Mouse (Mus musculus) mesoderm, embryonic 11.5 days (tissue): ENCODE results near the gene Panx3.

Experiments used
- DNase-seq: peaks from one replicate; pipeline ENCODE4 v3.0.0-alpha.2; 2012; ENCODE audit warnings: low read depth, low spot score

Gene Panx3

DNA sequence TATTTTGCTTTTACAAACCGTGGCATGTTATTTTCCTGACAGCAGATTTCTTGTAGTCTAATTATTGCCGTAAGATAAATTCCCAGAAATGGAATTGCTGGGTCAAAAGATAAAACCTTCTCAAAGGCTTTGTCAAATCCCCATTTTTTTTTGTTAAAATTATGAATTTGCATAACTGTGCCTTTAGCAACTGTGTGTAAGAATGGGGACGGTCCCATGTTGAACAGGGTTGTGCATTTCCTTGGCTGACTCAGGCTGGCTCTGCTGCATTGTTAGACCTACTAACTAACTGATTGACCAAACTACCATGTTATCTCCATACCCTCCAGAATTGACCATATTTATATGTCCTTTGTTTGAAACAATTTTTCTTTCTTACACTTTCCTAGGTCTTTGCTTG lies 34.8 kb downstream of the Panx3 start:
- no peak for DNase-seq

DNA sequence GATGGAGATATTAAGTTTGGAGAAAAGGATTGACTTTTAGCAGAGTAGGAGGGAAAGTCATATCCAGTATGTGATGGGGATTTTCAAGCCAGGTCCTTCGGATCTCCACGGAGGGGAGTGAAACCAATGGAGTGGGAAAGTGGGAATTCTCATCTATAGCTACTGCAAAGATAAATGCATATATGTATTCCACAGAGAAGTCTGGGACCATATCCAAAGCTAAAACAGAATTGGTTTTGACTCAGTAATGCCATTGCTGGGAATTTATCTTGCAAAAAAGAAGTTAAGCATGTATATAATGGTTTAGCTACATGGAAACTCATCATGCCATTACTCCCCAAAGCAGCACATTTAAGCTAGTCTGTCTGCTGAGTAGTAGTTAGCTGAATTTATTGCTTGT lies 36.7 kb downstream of the Panx3 start:
- no peak for DNase-seq

DNA sequence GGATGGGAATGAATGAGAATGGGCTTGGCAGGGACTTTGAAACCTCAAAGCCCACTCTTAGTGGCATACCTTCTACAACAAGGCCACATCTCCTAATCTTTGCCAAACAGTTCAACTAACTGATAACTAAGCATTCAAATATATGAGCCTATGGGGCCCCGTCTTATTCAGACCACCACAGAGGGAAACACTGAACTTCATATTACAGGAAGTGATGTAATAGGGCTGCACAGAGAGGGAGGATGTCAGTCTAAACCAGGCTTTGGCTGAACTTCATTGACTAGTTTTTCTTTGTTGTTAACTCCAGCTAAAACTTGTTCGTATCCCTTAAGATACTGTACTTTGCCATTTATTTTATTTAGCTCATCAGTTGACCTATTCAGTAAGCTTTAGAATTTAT lies 39.1 kb downstream of the Panx3 start:
- no peak for DNase-seq

DNA sequence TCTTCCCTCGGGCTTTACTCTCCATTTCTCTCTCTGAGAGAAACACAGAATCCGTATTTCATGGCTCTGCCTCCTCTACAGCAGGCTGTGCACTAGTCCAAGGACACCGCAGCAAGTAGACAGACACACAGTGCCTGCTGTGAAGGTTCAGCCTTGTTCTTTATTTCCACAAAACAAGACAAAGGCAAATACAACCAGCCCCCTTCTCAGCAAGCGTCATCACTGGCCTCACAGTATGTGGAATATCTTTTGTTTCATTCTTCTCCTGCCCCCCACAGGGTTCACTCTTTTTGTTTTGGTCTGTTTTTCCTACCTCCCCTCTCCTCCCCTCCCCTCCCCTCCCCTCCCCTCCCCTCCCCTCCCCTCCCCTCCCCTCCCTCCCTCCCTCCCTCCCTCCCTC lies 40.5 kb downstream of the Panx3 start:
- DNase-seq = no peak

DNA sequence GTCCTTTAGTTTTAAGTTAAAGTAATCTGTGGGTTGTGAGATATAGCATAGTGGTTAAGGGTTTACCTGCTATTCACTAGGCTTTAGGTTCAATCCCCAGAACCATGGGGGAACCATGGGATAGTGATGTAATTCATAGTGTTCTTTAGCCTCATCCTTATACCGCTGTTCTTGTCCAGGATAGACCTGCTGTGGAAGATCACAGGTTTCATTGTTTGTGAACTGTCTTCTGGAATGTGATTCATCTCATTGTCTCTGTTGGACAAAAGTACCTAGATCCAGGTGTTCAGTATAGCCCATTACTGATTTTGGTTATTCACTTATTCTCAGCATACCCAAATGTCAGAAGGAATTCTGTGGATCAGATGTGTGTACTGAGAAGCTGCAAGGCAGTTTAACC lies 41.8 kb downstream of the Panx3 start:
- DNase-seq = no peak

DNA sequence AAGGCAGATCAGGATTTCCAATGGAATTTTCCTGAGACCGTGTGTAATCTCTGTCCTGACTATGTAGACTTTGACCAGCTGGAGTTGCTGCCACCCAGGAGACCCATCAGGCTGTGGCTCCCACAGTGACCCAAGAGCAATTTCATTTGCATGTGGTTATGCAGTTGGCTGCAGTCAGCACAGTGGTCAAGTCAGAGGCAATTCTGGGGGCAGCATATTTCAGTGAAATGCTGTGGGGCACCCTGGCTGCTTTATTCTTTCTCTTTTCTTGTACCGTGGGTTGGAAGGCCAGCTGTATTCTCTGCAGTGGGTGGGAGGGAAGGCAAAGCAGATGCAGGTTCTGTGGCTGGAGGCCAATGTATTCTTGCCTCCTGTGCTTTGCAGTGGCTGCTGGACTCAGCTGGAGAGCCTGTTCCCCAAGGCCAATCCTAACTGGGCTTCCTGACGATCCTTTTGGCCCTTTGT lies 42.9 kb downstream of the Panx3 start:
- peak; percentile 18 for DNase-seq

DNA sequence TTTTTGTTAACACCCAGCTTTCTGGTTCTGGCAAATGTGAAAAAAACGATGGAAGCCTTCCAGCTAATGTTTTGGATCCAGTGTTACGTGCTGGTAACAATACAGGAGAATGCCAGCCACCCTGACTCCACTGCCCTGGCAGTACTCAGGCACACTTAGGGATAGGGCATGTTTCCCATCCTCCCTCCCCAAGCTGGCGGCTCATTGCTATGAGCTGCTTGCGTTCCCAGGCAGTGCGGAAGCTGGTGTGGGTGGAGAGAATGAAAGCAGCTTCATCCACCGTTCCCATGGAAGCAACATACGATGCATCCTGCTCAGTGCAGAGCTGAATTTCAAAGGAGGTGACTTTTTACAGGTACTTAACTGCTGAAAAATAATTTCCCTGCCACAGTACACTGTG lies 43.4 kb downstream of the Panx3 start:
- no peak for DNase-seq

DNA sequence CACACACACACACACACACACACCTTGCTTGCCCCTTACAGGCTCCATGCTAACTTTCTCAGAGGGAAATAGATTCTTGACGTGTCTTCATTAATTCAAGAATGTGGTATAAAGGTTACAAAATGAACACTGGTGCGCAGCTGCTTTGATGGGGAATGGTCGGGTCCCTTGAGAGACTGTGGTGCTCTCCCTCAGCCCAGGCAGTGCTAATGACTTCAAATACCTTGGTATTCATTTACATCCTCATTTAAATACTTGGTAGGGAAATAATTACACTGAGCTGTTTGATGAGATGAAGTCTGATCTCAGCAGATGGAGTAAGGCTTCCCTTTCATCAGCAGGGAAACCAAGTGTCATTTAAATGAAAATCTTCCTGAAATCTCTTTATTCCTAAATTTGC lies 43.9 kb downstream of the Panx3 start:
- no peak for DNase-seq

DNA sequence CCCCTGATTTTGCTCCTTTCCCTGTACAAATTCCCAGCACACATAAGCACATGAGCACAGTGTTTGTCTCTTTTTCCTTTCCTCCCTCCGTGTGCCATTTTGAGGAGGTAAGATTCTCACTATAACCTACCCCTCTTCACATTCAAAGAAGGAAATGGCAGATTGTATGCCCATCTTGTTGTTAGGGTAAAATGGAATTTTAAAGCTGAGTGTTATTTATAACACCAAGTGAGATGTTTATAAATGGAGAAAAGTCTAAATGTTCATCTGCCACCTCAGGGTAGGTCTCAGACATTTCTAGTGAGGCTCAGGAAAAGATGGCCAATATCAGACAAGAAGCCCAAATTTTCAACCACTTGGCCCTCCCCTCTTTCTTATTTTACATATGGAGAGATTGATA lies 44.5 kb downstream of the Panx3 start:
- no peak for DNase-seq

DNA sequence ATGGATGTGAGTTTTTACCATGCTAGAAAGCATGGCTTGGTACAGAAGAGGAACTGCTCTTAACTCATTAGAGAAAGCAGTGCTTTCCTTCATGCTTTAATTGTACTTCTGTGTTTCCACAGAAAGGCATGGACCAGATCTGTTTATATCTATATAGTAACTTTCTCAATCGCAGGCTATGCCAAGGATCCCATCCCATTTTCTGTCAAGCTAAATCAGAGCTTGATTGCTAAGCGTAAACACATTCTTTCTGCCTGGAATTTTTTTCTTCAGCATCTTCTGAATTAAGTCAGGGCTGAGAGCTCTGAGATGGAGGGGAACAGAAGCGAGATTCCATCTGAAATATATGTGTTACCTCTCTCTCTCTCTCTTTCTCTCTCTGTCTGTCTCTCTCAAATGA lies 45.1 kb downstream of the Panx3 start:
- DNase-seq = no peak

DNA sequence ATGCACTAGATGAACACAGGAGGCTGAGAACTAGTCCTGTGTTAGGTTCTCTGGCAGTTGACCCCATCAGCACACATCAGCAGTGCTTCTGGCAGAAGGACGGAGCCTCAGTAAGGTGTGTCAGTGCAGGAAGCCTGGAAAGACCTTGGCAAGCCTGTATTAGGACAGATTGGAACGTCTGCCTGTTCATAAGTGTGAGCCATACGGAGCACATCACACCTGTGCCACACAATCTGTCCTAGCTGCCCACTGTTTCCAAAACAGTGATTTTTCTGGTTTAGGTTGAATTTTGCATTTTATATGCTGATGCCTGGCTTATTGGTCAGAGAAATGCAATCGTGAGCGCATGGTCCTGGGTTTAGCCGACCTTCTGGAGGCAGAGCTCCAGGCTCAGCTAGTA lies 47.7 kb downstream of the Panx3 start:
- DNase-seq = no peak

DNA sequence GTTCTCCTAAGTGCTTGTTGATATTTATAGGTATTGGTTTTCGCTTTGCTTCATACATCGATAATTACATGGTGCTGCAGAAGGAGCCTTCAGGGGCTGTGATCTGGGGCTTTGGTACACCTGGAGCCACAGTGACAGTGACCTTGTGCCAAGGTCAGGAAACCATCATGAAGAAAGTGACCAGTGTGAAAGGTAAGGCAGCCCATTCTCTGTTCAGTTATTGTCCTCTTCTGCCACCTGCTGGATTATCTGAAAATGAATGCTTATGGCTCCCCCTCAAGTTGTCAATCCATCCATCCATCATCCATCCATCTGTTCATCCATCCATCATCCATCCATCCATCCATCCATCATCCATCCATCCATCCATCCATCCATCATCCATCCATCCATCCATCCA lies 52.3 kb downstream of the Panx3 start:
- DNase-seq = peak; percentile 50

DNA sequence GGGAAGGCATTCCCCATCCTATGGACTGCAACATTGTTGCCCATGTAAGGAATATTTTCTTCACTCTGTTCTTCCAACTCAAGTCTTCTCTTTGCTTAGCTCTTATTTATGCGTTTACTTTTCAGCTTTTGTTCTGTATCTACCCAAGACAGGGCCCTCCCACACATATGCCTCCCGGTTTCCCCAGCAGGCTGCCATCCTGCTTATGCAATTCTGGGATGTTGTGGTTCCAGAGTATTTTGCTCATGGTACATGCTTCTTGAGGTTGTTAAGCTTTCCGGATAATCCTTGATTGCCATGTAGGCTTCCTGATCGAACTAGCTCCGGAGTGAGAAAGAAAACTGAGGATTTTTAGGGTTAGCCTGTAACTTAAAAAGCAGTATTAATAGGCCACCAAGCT lies 53.8 kb downstream of the Panx3 start:
- no peak for DNase-seq

DNA sequence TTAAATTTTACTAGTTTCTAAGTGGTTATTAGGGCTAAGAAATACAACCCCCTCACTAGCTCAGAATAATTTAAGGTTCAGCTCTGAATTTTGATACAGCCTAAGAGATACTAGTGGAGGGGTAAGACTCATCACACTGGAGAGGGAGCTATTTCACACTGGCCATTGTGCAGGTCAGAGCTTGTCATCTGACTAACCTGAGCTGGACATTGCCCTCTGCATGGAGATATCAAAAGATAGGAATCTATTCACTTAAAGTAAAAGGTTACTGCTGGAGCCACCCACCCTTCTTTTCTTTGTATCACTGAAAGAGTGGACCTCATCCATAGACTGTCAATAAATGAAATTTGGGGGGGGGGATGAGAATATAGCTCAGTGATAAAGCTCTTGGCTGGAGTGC lies 54.7 kb downstream of the Panx3 start:
- DNase-seq = no peak

DNA sequence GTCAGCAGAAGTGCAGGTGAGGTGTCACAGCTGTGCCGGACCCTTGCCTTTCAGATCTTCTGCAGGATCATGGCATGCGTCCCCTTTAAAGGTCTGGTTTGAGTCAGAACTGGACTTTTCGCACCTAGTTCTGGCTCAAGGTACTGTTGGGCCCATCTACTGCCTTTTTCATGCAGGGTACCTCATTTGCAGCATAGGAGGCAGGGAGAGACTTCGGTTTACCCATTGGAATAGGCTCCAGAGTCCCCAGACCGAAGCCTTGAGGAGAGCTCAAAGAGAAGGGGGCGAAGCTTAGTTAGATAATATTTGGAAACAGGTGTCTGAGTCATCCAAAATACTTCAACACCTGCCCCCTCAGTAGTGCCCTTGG lies 55.1 kb downstream of the Panx3 start:
- DNase-seq = no peak

DNA sequence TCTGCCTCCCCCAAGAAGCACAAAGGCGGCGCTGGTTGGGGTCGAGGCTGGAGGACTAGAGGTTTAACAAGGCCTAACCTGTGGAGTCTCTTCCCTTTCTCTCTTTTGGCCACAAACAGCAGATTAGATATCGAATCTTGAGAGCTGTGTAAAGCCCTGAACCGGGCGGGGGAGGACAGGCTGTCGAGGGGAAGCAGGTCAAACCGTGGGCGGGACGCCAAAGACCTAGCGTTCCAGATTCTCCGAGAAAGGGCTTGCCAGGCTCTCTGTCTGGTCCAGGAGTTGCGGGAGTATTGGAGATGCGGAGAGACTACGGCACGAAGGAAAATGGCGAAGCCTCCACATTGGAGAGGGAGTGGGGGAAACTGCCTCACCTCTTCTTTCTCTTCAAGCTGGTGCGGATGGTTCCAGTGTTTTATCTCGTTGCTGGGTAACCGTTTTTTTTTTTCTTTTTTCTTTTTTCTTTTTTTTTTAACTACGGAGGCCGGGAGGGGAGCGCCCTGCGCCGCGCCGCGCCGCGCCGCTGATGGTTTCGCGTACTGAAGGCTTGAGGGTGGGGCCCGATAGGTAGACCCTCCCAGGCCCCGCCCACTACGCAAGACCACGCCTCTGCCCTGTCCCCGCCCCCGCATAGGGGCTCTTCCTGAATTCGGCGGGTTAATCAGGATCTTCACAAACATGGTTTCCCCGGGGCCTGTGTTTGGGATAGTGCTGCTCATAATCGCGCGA lies 55.7 kb downstream of the Panx3 start, which contains the start of gene Spa17:
TSS of gene Spa17 (minus strand) at position 541 of the 729 bp plus-strand sequence.
- peak; percentile 94 for DNase-seq
